Mouse (Mus musculus) neural tube, embryonic 13.5 days (tissue): ENCODE data around the gene Psmd8. TPM values are rescaled to one million over a fixed set of nuclear protein-coding genes. Genes with fewer than 3 reads are reported as not detected.

Experiments
- polyA plus RNA-seq: library from polyadenylated mRNA; unstranded; fragments of >200 nt; fragmentation: Nextera tagmentation; extraction: Ambion mirVana; gene quantifications from 2 replicates; pipeline ENCODE4 v1.2.1, GENCODE M21; 2015

Gene Psmd8
- polyA plus RNA-seq, 1 experiment from 2014 or later: 326 TPM

Other genes starting within 250 kb of the Psmd8 start
- 142 and 147 TPM in 2 replicates for gene Actn4, start 218.4 kb downstream of the Psmd8 start, polyA plus RNA-seq
- gene Eif3k, start 198.8 kb downstream of the Psmd8 start, polyA plus RNA-seq: 352 and 359 TPM in 2 replicates
- gene Map4k1, start 198.7 kb downstream of the Psmd8 start, polyA plus RNA-seq: 4.1 and 5.3 TPM in 2 replicates
- 5.4 and 6.3 TPM in 2 replicates for gene Ryr1, start 55.5 kb downstream of the Psmd8 start, polyA plus RNA-seq
- 0.52 and 0.68 TPM in 2 replicates for gene Rasgrp4, start 45.9 kb downstream of the Psmd8 start, polyA plus RNA-seq
- gene Fam98c, start 24.5 kb downstream of the Psmd8 start, polyA plus RNA-seq: 29.4 and 39.3 TPM in 2 replicates
- gene Ggn, start 10.5 kb downstream of the Psmd8 start, polyA plus RNA-seq: 0.67 and 0.73 TPM in 2 replicates
- 9.4 and 9.7 TPM in 2 replicates for gene Spred3, start 10.3 kb downstream of the Psmd8 start, polyA plus RNA-seq
- 1.4 and 1.9 TPM in 2 replicates for gene Catsperg1, start 33.3 kb upstream of the Psmd8 start, polyA plus RNA-seq
- gene Kcnk6, start 51.8 kb upstream of the Psmd8 start, polyA plus RNA-seq: 0.43 and 0.68 TPM in 2 replicates
- 75.6 and 90.6 TPM in 2 replicates for gene Yif1b, start 57.6 kb upstream of the Psmd8 start, polyA plus RNA-seq
- gene 2200002D01Rik, start 67.8 kb upstream of the Psmd8 start, polyA plus RNA-seq: 1.3 and 1.7 TPM in 2 replicates
- 28.8 and 31.3 TPM in 2 replicates for gene Spint2, start 101.2 kb upstream of the Psmd8 start, polyA plus RNA-seq
- gene Ppp1r14a, start 108.6 kb upstream of the Psmd8 start, polyA plus RNA-seq: 24.8 and 28.4 TPM in 2 replicates
- 175 and 176 TPM in 2 replicates for gene Dpf1, start 123.2 kb upstream of the Psmd8 start, polyA plus RNA-seq